Mouse (Mus musculus): ENCODE measurements around the gene Smg7. TPM values are rescaled to one million over a fixed set of nuclear protein-coding genes. Genes with fewer than 3 reads are reported as not detected.

The Smg7 gene
- total RNA-seq, 1 experiment from 2014 or later = 63.7 TPM

- ATAC-seq (ENCODE audit: extremely low read depth, insufficient number of reproducible peaks, low FRiP score, poor library complexity, severe bottlenecking) = peak; percentile 25; the same call in 1 of the 2 replicates
These were observed 87.2 kb downstream of the Smg7 start for GRCm38 (mm10) chr1:152815265-152815701.

DNA sequence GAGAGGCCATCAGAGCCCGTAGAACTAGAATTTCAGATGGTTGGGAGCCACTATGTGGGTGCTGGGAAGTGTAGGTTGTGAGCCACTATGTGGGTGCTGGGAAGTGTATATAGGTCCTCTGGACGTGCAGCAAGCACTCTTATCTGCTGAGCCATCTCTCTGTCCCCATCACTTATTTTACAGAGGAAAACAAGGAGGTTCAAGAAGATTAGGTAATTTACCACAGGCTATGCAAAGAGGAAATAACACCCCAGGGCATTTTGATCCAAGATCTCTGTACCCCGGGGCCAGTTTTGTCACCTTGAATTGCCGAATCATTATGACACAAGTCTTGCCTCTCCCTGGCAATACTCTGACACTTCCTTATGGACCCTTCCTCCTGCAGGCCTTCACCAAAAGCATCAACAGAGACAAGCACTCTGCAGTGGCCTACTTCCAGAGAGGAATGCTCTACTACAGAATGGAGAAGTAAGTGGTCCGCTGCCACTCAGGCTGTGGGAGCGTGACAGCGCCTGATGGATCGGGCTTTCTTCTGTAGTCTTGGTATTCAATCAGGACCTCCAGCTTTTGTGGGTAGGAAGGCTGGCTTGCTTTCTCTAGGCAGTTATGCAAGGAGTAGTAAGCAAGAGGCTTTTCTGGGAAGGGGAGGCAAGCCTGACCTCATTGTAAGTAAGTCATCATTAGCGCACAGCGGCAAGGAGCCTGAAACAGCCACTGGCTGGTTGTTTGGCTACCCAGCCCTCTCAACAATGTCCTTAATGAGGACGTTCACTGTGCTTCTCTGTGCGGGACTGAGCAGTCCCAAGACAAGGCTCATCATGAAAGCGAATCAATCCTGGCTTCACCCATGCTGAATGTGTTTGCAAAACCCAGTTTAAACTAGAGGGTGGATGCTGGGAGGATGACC lies 91.7 kb downstream of the Smg7 start:
- ATAC-seq (ENCODE audit: extremely low read depth, insufficient number of reproducible peaks, low FRiP score, poor library complexity, severe bottlenecking) = peak; percentile 35

DNA sequence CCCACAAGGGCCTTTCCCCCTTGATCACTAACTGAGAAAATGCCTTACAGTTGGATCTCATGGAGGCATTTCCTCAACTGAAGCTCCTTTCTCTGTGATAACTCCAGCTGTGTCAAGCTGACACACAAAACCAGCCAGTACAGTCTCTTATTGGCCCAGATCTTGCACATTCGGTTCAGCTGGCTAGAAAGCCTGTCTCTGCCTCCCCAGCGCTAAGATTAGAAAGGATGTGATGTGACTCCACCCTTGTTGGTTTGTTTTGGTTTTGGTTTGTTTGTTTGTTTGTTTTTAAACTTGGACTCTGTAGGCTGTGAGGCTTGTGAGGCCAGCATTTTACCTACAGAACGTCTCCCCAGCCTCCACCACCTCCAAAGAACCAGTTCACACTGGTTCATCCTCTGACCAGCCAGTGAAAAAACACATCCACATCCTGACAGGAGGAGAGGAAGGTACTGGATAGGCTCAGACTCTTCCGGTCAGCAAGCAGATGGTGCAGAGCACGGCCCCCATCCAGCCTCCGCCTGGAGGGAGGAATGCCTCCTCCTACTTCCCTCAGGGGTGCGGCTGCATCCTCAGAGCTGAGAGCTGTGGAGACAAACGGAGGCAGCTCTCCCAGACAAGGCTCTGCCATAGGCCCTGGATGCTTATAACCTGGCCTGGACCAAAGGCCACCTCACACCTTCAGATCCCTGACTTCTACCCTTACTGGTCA lies 92.7 kb downstream of the Smg7 start:
- ATAC-seq (ENCODE audit: extremely low read depth, insufficient number of reproducible peaks, low FRiP score, poor library complexity, severe bottlenecking) = peak; percentile 23; the same call in 1 of the 2 replicates

- ATAC-seq (ENCODE audit: extremely low read depth, insufficient number of reproducible peaks, low FRiP score, poor library complexity, severe bottlenecking) = no peak
These were observed 94.1 kb downstream of the Smg7 start for GRCm38 (mm10) chr1:152808392-152808680.

DNA sequence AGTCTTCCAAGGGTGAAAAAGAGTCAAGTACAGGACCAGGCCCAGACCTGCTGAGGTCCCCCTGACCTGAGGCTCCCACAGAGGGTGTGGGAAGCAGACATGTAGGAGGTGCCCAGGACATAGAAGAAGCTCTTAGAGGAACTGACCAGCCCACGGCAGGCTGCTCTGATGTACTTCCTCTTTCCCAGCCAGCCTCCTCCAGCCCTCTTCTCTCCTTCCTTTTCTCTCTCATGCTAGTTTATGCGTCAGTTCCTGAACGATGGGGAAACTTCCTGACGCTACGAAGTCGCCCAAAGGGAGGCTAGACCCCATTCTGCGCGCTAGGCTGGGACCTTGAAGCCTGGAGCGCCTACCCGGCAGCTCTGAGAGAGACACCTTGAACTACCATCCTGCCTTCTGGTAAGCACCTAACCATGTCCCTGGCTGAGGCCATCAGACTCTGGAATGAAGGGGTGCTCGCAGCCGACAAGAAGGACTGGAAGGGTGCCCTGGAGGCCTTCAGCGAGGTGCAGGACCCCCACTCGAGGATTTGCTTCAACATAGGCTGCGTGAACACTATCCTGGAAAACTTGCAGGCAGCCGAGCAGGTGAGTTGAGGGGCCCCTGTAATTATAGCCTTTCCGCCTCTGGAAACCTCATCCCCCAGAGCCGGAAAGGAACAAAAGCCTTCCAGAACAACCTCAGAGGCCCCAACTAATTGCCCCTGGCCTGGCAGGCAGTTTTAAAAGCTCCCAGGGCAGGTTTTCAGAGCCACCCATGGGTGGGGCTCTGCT lies 94.6 kb downstream of the Smg7 start:
- peak; percentile 80 for ATAC-seq (ENCODE audit: extremely low read depth, insufficient number of reproducible peaks, low FRiP score, poor library complexity, severe bottlenecking)

DNA sequence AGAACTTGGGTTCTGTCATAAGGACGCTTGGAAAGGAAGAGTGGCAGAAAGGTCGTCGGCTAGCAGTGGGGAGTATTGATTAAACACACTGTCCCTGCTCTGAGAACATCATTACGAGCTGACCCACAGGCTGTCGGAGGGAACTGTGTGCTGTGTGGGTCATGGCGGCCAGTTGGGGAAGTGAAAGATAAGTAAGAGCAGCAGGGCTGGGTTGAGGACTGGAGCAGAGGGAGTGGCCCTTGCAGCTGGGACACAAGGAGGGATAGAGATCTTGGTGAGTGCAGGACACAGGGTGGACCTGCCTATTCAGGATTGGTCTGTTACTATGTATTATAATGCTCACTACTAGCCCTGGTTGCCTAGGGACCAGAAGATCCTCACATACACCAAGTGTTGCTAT lies 97.5 kb downstream of the Smg7 start:
- no peak for ATAC-seq (ENCODE audit: extremely low read depth, insufficient number of reproducible peaks, low FRiP score, poor library complexity, severe bottlenecking)

DNA sequence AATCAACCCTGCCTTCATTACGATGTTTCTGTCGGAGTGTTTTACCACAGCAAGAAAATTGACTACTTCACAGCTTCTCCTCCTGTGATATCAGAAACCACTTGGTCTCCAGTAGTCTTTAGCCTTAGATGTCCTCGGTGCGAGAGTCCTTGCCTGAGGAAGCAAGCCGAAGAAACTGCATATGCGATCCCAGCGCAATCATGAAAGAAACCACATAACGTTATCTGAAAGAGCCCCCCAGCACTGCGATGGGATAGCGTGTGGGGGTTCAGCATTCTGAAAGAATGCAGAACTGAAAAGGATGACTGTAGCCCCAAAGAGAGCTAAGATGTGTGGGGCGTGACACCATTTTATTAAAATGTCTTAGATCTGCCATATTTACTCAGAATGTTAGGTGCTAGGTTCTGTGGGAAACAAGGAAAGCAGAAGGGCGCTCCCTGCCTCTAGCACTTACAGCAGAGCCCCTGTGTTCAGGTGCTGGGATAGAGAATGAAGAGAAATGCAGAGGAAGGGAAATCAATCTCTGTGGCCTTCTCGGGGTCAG lies 101.7 kb downstream of the Smg7 start:
- no peak for ATAC-seq (ENCODE audit: extremely low read depth, insufficient number of reproducible peaks, low FRiP score, poor library complexity, severe bottlenecking)

DNA sequence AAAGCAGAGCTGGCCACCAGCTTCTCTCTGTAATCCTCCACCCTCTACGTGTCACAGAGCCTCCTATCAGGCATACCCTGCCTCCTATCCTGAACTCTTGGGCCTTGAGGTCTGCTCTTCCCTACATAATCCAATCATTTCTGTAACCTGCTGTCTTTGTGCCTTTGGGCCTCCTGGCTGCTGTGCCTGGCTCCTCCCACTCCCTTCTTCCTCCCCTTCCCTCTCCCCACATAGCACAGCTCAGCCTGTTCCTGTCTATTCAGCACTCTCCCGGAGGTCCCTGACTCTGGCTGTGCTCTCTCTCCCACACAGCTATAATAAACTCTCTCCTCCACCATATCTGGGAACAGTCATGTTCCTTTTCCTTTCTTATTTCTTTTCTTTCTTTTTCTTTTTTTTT lies 102.5 kb downstream of the Smg7 start, which contains the start of gene Ncf2:
Gene Ncf2 (plus strand): TSS at position 298 of the 400 bp plus-strand sequence.
- ATAC-seq (ENCODE audit: extremely low read depth, insufficient number of reproducible peaks, low FRiP score, poor library complexity, severe bottlenecking) = no peak

GRCm38 (mm10) chr1:152798125-152798524 lies 104.3 kb downstream of the Smg7 start:
- ATAC-seq (ENCODE audit: extremely low read depth, insufficient number of reproducible peaks, low FRiP score, poor library complexity, severe bottlenecking) = peak; percentile 97

DNA sequence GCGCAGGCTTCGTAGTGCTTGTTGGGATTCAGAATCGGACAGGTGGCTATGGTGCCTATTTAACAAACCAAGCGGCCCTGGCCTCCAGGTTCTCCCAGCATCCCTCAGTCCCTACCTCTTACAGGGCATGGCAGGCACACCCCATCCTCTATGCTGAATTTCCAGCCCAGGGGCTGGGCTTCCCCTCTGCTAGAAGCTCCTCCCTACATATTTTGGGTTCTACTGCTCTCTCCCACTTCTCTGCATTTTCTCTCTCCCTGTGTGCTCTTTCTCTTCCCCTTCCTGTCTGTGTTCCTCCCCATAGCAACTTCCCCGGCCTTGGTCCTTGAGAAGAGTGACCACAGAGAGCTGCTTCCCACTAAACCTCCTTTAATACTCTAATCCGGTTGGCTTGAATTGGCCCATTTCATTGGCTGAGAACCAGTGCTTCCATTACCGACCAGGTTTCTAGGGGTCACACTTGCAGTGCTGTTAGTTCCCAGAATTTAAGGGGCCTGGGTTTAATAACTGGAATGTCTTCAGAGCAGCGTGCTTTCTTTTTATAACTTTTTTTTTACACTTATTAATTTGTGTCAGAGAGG lies 105.7 kb downstream of the Smg7 start:
- no peak for ATAC-seq (ENCODE audit: extremely low read depth, insufficient number of reproducible peaks, low FRiP score, poor library complexity, severe bottlenecking)

DNA sequence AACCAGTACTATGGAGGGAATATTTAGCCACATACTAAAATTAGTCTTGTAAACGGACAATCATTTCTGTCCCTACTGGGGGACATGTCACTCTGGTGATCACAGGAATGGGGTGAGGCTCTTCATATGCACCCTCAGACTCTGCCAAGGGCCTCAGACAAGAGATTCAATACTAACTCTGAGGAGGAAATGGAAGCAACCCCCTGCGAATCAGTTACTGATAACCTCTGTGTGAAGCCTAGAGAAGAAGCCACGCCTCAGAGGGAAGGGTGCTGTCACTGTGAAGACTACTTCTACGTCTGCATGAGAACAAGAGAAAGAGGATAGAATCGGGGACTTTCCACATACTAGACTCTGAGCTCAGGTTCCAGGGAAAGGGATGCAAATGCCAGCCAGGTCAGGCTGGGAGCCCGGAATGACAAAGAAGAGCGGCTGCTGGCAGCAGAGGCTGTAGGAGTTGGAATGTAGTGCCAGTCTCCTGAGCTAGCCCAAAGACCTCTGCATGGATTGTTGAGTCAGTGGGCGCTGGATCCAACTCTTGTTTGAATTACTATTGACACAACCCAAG lies 106.7 kb downstream of the Smg7 start:
- ATAC-seq (ENCODE audit: extremely low read depth, insufficient number of reproducible peaks, low FRiP score, poor library complexity, severe bottlenecking) = no peak

DNA sequence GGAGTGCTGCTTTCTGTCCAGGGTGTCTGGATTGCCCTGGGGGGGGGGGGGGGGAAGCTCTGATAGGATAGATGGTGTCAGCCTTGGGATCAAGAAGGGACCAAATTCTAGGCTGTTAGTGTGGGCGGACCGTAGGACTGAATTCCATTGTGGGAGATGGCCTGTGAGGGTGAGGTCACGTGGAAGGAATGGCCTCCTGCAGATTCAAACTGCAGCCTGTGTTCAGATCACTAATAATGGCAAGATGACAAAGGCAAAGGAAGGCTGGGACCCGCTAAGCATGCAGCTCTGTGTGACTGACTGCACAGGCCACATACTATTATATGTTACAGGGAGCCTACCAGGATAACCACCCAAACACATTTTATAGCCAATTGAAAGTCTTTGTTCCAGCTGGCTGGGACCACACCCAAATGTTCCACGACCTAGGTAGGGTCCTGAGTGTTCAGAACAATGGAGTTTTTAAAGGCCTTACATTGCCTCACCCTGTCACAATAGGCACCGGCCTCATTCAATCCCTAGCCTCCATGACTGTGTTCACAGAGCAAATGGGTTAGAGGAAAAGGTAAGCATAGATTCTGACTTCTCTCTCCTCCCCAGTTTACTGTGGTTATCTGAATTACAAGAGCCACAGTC lies 108.8 kb downstream of the Smg7 start:
- no peak for ATAC-seq (ENCODE audit: extremely low read depth, insufficient number of reproducible peaks, low FRiP score, poor library complexity, severe bottlenecking)

GRCm38 (mm10) chr1:152792736-152793494 lies 109.5 kb downstream of the Smg7 start:
- no peak for ATAC-seq (ENCODE audit: extremely low read depth, insufficient number of reproducible peaks, low FRiP score, poor library complexity, severe bottlenecking)

- ATAC-seq (ENCODE audit: extremely low read depth, insufficient number of reproducible peaks, low FRiP score, poor library complexity, severe bottlenecking) = no peak
These were observed 111.2 kb downstream of the Smg7 start for GRCm38 (mm10) chr1:152791269-152791668.

DNA sequence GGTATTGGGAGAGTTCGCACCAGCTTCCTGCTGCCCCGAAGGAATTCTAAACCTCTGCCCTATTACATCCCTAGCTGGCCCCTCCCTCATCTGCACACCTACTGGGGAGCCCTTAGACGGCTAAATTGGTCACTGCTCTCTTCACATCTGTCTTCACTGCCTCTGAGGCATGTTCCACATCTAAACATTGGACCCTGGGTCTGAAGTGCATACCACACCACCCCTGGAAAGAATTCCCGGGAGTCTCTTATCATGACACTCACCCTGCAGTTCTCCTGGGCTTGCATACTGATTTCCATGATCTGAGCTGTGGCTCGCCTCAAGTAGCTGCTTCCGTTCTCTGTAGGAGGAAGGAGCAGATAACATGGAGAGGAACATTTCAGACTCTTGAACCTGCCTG lies 111.6 kb downstream of the Smg7 start:
- no peak for ATAC-seq (ENCODE audit: extremely low read depth, insufficient number of reproducible peaks, low FRiP score, poor library complexity, severe bottlenecking)

DNA sequence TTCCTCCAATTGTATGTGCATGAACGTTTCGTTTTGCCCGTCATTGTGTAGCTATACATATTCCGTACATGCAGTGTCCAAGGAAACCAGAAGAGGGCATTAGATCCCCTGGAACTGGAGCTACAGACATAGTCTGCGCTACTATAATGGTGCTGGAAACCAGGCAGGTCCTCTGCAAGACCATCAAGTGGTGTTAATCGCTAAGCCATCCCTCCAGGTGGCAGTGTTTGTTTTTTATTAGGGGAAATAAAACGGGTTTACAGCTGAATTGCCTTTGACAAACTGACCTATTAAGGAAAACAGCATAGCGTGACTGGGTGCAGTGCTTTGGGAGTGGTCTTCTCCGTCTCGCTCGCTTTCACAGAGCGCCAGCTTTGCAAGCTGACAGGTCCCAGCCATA lies 112.2 kb downstream of the Smg7 start:
- peak; percentile 81 for ATAC-seq (ENCODE audit: extremely low read depth, insufficient number of reproducible peaks, low FRiP score, poor library complexity, severe bottlenecking)

- no peak for ATAC-seq (ENCODE audit: extremely low read depth, insufficient number of reproducible peaks, low FRiP score, poor library complexity, severe bottlenecking)
These were observed 114.3 kb downstream of the Smg7 start for GRCm38 (mm10) chr1:152788121-152788660.

Measured in neutrophil, adult 5-6 weeks (primary cell).